Mouse (Mus musculus): ENCODE data around the gene Sacs.

Gene Sacs

GRCm38 (mm10) chr14:61160920-61161319 is 22.7 kb downstream of the Sacs start:
- no peak for DNase-seq (ENCODE audit: low read depth, low spot score)

GRCm38 (mm10) chr14:61161367-61162334 is 23.4 kb downstream of the Sacs start:
- DNase-seq (ENCODE audit: low read depth, low spot score): no peak

GRCm38 (mm10) chr14:61164461-61164860 is 26.2 kb downstream of the Sacs start:
- no peak for DNase-seq (ENCODE audit: low read depth, low spot score)

GRCm38 (mm10) chr14:61165929-61166328 is 27.7 kb downstream of the Sacs start:
- no peak for DNase-seq (ENCODE audit: low read depth, low spot score)

- no peak for DNase-seq (ENCODE audit: low read depth, low spot score)
These were observed 33.2 kb downstream of the Sacs start for GRCm38 (mm10) chr14:61171261-61171970.

GRCm38 (mm10) chr14:61172548-61173158 is 34.4 kb downstream of the Sacs start:
- peak; percentile 99 for DNase-seq (ENCODE audit: low read depth, low spot score)

GRCm38 (mm10) chr14:61173229-61173628 is 35.0 kb downstream of the Sacs start:
- peak; percentile 49 for DNase-seq (ENCODE audit: low read depth, low spot score)

GRCm38 (mm10) chr14:61191904-61192303 is 53.6 kb downstream of the Sacs start:
- no peak for DNase-seq (ENCODE audit: low read depth, low spot score)

- no peak for DNase-seq (ENCODE audit: low read depth, low spot score)
These were observed 54.1 kb downstream of the Sacs start for GRCm38 (mm10) chr14:61192326-61192725.

- DNase-seq (ENCODE audit: low read depth, low spot score): no peak
These were observed 56.2 kb downstream of the Sacs start for GRCm38 (mm10) chr14:61194416-61194815.

- DNase-seq (ENCODE audit: low read depth, low spot score): no peak
These were observed 71.9 kb downstream of the Sacs start for GRCm38 (mm10) chr14:61210111-61210510.

GRCm38 (mm10) chr14:61211754-61212153 is 73.5 kb downstream of the Sacs start:
- no peak for DNase-seq (ENCODE audit: low read depth, low spot score)

GRCm38 (mm10) chr14:61221166-61221565 is 82.9 kb downstream of the Sacs start:
- no peak for DNase-seq (ENCODE audit: low read depth, low spot score)

- DNase-seq (ENCODE audit: low read depth, low spot score): no peak
These were observed 84.2 kb downstream of the Sacs start for GRCm38 (mm10) chr14:61222506-61222905.

GRCm38 (mm10) chr14:61223740-61224139 is 85.5 kb downstream of the Sacs start:
- no peak for DNase-seq (ENCODE audit: low read depth, low spot score)

GRCm38 (mm10) chr14:61224387-61225077 is 86.3 kb downstream of the Sacs start:
- DNase-seq (ENCODE audit: low read depth, low spot score): no peak

- peak; percentile 23 for DNase-seq (ENCODE audit: low read depth, low spot score)
These were observed 87.9 kb downstream of the Sacs start for GRCm38 (mm10) chr14:61226151-61226550.

- no peak for DNase-seq (ENCODE audit: low read depth, low spot score)
These were observed 91.5 kb downstream of the Sacs start for GRCm38 (mm10) chr14:61229763-61230162.

GRCm38 (mm10) chr14:61230179-61230578 is 91.9 kb downstream of the Sacs start:
- DNase-seq (ENCODE audit: low read depth, low spot score): no peak

GRCm38 (mm10) chr14:61232016-61232568 is 93.8 kb downstream of the Sacs start:
- no peak for DNase-seq (ENCODE audit: low read depth, low spot score)

GRCm38 (mm10) chr14:61235846-61236474 is 97.7 kb downstream of the Sacs start:
- DNase-seq (ENCODE audit: low read depth, low spot score): no peak

Data from ES-CJ7 (cell line).